Mouse (Mus musculus) skeletal muscle tissue, adult 2 months (tissue): ENCODE measurements around the gene Rpusd4.

Source experiments
- DNase-seq: peaks from one replicate; pipeline ENCODE4 v3.0.0-alpha.2; 2012; ENCODE audit warnings: low read depth, low spot score

Gene Rpusd4

DNA sequence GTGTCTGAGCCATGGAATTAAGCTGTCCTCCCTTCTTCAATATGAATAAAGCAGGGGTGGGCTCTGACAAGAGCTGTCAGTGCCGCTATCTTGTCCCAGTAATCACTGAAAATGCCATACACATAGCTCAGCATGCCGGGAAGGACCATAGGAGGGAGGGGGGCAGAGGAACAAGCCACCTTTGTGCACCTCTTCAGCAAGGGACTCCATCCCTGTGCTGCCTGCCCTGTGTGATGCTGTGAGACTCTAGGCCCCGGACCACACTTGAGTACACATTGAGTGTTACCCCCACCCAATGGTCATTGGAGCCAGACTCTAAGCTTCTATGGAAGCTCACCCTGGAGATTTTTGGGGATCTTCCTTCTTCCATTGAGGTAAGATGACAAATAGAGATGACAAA lies 18.7 kb downstream of the Rpusd4 start:
- DNase-seq: no peak

DNA sequence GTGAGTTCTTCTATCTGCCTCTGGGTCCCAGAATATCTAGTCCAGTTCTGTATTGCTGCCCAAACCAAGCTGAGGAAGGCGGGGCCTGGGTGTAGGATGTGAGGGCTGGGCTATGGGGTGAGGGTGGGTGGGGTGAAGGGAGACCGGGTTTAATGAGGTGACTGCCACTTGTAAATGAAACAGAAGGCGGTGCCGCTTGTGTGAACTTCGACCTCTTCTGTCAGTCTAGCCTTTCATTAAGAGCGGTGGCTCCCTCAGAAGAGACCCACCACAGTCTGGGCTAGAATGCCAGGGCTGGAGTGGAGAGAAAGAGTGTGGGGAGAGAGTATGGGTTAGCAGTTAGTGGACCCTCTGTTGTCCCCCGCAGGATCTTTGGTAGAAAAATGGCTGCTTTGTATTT lies 22.3 kb downstream of the Rpusd4 start:
- no peak for DNase-seq

GRCm38 (mm10) chr9:35290417-35290816 lies 22.8 kb downstream of the Rpusd4 start:
- no peak for DNase-seq

DNA sequence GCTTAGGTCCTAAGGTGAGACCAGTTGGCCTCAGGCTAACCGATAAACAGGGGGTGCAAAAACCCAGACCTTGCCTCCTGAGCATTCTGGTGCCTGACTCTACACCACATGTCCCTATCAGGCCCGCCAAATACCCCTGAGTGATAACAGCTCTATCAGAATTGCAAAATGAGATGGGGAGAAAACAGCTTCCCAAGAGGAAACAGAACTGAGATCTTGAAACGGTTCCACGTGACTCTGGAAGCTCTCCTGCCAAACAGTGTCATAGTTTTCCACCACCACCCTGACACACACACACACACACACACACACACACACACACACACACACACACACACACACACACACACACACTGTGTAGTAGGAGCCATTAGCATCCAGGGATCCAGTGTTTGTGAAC lies 23.3 kb downstream of the Rpusd4 start:
- DNase-seq: no peak

DNA sequence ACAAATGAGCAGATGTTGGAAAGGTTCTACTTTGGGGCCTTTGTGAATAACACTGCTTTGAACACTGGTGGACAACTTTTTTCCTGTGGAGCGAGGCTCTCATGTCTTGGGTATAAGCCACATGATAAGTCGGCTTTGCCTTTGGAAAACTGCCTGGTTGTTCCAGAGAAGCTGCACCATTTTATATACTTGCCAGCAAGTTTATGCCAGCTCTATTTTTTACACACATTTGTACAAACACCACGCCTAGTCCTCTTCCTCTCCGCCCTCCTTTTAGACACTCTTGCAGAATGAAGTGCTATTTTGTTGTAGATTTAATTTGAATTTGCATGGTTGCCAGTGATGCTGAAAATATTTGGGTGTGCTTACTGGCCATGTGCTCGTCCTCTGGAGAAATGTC lies 25.8 kb downstream of the Rpusd4 start:
- peak; percentile 79 for DNase-seq

- DNase-seq: no peak
Observed at GRCm38 (mm10) chr9:35297791-35298190, 30.1 kb downstream of the Rpusd4 start.

- peak; percentile 51 for DNase-seq
Observed at GRCm38 (mm10) chr9:35302172-35302571, 34.5 kb downstream of the Rpusd4 start.

DNA sequence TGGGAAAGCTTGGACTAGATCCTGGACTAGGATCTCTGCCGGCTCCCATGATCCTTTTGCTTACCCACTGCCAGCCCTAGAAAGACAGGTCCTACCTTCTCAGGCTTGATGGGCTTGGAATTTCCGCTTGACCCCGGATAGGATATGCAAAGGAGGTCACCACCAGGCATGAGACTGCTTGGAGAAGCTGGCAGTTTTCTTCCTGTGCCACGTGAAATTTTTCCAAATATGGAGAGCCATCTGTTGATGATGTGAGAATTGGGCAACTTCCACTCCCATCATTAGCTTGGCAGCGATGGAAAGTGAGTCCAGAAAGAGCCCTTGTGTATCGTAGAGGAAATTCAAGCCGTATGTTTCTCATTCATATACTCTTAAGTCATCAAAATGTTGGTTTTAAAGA lies 39.8 kb downstream of the Rpusd4 start:
- no peak for DNase-seq

DNA sequence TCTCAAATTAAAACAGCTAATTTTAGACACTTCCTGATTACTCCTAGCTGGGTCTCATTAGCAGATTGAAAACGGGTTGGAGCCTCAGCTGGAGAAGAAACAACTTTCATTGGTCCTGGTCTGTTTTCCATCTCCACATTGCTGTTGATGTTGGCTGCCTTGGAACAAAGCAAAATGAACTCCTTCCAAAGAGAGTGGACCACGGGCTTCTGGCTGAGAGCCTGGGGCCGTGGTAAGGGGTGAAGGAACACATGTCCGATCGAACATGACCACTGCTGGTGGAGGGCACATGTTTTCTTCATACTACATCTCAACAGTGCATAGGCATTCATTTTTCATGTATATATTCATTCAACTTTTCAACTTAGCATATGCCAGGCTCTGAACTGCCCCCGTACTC lies 42.7 kb downstream of the Rpusd4 start:
- DNase-seq: no peak

GRCm38 (mm10) chr9:35312516-35312915 lies 44.9 kb downstream of the Rpusd4 start:
- DNase-seq: peak; percentile 66

DNA sequence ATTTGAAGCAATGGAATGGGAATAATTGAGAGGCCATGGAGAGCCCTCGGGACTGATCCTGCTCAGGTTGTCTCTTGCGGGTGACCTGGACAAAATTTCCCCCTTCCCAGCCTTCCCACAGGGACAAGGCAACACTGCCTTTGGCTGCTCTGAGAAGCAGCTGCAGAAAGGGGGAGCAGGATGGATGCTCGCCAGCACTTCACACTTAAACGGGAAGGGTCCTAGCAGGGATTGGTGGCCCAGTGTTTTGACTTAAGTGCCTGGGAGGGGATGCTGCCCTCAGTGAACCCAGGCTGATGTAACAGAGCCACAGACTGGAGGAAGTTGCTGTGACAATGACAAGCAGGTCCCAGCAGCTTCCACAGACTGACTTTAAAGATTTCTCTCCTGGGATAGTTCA lies 45.9 kb downstream of the Rpusd4 start:
- DNase-seq: no peak

- DNase-seq: no peak
Observed at GRCm38 (mm10) chr9:35314254-35314653, 46.6 kb downstream of the Rpusd4 start.

DNA sequence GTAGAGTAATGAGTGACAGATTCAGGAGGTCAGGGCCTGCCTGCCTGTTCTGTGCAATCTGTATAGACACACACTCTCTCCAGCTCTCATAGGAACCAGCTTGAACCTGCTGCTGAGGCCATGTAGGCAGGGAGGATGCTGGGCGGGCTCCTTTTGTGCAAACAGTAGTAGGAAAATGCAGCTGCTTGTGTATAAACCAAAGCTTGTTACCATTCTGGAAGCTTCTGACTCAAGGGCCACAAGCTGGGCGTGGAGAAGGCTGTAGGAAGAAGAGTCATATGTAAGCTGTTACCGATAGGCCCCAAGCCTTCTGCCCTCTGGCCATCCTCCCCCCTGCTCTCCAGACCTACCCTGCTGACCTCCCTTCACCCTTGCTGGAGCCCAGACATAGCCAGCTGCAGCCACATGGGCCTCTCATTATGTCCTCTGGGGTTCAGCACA lies 49.1 kb downstream of the Rpusd4 start:
- no peak for DNase-seq

DNA sequence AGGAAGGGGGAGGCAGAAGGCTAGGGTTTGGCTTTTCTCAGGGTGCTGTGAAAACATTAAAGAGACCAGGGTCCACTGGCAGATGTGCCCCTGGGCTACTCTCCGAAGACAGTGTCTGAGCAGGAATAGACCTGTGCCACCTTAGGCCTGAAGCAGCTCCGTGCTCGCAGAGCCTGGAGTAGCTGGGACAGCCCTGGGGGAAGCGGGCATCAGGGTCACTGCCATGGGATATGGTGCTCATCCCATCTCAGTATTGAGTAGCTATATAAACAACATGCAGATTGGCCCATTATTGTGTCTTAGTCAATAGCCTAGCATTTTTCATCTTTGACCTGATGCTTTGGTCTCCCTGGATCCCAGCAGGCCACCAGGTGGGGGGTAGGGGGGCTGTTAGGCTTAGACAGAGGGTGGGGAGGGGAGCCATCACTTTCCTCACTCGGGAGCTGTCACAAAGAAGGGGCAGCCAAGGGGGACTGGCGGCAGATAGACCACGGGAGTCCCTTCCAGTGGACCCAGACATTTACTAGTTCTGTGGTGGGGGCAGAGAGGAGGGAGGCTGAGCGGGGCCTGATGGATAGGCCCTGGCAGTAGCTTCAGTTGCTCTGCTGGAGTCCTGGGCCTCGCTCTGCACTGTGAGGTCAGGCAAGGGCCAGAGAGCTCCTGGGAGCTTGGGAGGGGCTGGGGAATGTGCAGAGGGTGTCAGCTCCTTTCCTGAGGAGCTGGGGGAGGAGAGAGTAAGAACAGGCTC lies 49.7 kb downstream of the Rpusd4 start:
- no peak for DNase-seq

- no peak for DNase-seq
Observed at GRCm38 (mm10) chr9:35318537-35319172, 51.0 kb downstream of the Rpusd4 start.

DNA sequence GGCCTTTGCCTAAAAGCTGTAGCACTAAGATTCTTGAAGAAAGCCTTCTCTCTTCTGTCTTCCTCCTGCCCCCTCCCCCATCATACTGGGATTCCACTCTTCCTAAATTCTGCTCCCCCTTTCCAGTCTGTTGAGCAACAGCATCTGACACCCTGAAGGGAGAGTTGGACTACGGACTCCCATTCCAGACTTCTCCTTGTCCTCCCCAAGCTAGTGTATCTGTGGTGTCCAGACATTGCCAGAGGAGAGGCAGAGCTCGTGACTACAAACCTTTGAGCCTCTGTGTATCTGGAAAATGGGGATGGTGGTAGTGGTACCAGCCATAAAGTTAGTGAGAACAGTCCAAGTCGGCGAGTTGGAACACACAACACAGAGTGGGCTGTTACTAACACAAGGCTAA lies 52.6 kb downstream of the Rpusd4 start:
- DNase-seq: no peak

DNA sequence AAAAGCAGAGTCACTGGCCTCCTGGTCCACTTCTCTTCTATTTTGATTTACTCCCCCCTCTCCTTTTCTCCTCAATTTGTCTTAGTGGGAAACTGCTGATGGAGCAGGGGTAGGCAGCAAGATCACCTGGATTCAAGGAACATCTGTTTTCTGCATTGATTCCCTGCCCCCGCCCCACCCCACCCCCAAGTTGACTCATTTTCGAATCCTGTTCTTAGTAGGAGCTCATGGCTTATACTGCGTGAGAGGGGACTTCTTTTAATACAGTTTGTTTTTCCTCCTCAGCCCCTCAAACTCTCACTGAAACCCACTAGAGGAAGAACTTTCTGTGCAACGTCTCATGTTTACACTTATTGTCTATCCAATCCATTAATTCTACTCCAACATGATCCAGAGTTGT lies 56.3 kb downstream of the Rpusd4 start:
- no peak for DNase-seq

- DNase-seq: no peak
Observed at GRCm38 (mm10) chr9:35324571-35324970, 56.9 kb downstream of the Rpusd4 start.

- no peak for DNase-seq
Observed at GRCm38 (mm10) chr9:35326644-35327263, 59.1 kb downstream of the Rpusd4 start.
